Mouse (Mus musculus): ENCODE results near the gene H6pd. TPM values are rescaled to one million over a fixed set of nuclear protein-coding genes. Genes with fewer than 3 reads are reported as not detected.
A peak's percentile ranks its signal among the peaks of the same experiment; 100 is the strongest.

Gene H6pd
- total RNA-seq, 2 experiments from 2014 or later: 51.9 to 54.1 TPM

DNA sequence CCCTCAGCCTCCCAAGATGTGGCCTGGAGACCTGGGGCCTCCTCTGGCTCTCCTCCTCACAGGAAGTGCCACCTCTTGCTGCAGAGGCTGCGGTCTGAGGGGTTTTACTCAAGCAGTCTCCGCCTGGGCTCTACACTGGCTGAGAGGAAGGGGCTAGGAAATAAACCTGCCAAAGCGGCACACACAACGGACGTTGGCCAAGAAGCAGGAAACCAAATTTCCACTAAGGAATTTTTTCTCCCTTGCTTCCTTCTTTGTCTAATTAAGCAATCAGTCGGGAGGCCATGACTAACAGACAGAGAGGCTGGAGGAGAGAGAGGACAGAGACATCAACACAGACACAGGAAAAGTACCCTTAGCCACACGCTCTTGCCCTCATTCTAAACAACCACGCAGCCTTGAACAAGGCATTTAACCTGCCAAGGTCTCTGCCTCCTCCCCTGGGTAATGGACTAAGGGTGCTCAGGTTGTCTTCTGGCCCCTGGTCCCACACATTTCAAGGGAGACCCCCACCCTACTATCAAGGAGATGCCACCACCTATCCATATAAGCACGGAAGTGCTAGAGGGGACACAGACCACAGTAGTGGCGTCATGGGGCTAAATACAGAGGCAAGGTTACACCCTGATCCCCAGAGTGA lies 7.5 kb downstream of the H6pd start:
- intact Hi-C loops (cut with DNase I): no loop called here
- no peak for DNase-seq

- intact Hi-C loops (cut with DNase I): no loop called here
- DNase-seq: peak in 1 of 2 experiments; percentile 20
Measured at GRCm38 (mm10) chr4:149999931-150000555, 8.8 kb downstream of the H6pd start.

GRCm38 (mm10) chr4:149999510-149999900 lies 9.3 kb downstream of the H6pd start:
- intact Hi-C loops (cut with DNase I): no loop called here
- DNase-seq: peak in 1 of 2 experiments; percentile 30

DNA sequence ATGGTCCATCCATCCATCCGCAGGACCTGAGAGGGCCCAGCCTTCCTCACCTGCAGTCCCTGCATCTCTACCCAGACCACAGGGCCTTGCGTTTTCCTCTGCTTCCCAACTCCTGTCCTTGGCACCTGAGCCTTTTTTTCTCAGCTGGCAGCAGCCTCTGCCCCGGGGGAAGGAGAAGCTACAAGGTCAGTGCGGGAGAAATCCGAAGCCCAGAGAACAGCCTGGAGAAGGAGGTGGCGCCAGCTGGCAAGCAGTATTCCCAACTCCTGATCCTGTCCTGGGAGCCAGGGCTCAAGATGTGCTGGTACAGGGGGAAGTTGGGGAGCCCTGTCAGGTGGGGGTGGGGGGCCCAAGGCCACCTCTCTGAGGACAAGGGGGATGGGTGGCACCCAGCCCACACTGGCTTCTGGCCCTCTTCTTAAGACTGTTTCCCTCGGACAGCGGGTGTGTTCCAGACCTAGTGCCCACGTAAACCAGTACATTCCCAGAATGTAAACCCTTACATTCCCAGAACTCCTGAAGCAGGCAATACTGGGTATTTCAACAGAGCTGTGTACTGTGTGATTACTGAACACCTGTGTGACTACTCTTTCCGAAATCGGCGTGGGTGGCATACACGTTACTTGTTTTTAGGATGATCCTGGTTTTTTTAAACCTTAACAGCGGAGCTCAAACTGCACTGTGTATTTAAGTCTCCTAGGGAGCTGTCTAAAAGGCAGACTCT lies 9.9 kb downstream of the H6pd start:
- DNase-seq: peak; percentile 68 to 74
- intact Hi-C loops (cut with DNase I): no loop called here

- DNase-seq: peak; percentile 35 to 40
- intact Hi-C loops (cut with DNase I): no loop called here
Measured at GRCm38 (mm10) chr4:149997999-149998398, 10.8 kb downstream of the H6pd start.

- peak in 1 of 2 experiments; percentile 15 for DNase-seq
- intact Hi-C loops (cut with DNase I): no loop called here
Measured at GRCm38 (mm10) chr4:149996440-149996839, 12.4 kb downstream of the H6pd start.

- peak in 1 of 2 experiments; percentile 20 for DNase-seq
- intact Hi-C loops (cut with DNase I): no loop called here
Measured at GRCm38 (mm10) chr4:149995911-149996310, 12.9 kb downstream of the H6pd start.

- DNase-seq: no peak
- intact Hi-C loops (cut with DNase I): no loop called here
Measured at GRCm38 (mm10) chr4:149994218-149994617, 14.6 kb downstream of the H6pd start.

DNA sequence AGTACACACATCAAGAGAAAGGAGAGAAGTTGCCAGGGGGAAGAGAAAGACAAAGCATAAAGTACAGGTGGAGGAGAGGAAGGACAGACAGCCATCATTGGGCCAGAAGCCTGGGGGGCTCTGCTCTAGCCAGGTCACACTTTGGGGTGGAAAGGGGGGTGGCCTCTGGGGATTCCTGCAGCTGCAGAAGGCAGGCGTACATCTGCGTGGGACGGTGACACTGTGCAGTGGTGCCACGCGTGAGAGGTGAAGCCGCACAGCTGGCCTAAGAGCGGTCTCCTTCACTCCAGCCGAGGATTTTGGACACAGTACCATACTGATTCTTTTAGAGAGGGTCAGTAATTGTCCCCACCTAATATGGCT lies 16.2 kb downstream of the H6pd start:
- intact Hi-C loops (cut with DNase I): no loop called here
- DNase-seq: no peak

- intact Hi-C loops (cut with DNase I): no loop called here
- peak in 1 of 2 experiments; percentile 16 for DNase-seq
Measured at GRCm38 (mm10) chr4:149991755-149992669, 16.8 kb downstream of the H6pd start.

GRCm38 (mm10) chr4:149990954-149991633 lies 17.7 kb downstream of the H6pd start:
- no peak for DNase-seq
- intact Hi-C loops (cut with DNase I): no loop called here

DNA sequence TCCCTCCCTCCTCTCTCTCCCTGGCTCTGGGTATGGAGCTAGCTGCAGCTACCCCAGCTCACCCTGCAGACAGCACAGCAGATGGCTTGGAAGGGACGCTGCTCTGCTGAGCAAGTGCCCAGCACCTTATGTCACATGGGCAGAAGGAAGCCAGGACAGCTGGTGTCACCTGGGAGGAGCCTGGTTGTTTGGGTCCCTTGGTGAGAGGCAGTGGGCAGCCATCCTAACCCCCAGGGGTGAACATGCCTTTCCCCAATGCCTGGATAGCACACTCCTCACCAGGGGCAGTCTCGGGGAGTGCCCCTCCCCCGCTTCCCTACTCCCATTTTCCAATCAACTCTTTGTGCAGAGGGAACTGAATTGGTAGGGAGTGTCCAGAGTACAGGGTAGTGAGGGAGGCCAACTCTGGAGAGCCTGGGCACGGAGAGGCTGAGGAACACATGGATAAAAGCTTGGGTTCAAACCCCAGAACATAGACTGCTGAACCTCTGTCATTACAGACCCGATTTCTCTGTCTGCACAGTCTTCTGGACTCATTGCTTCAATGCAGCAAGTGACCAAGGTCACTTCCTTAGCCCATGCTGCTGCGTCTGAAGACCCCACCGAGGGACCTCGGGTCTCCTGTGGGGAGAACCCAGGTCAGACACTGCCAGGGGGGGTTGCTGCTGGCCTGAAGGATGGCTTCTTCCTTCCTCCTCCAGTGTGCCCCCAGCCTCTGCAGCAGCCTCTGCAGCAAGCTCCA lies 18.4 kb downstream of the H6pd start:
- peak; percentile 62 to 66 for DNase-seq
- intact Hi-C loops (cut with DNase I): no loop called here

GRCm38 (mm10) chr4:149988931-149989556 lies 19.8 kb downstream of the H6pd start:
- peak; percentile 76 to 88 for DNase-seq
- intact Hi-C loops (cut with DNase I): no loop called here

GRCm38 (mm10) chr4:149988301-149988700 lies 20.5 kb downstream of the H6pd start:
- no peak for DNase-seq
- intact Hi-C loops (cut with DNase I): no loop called here

DNA sequence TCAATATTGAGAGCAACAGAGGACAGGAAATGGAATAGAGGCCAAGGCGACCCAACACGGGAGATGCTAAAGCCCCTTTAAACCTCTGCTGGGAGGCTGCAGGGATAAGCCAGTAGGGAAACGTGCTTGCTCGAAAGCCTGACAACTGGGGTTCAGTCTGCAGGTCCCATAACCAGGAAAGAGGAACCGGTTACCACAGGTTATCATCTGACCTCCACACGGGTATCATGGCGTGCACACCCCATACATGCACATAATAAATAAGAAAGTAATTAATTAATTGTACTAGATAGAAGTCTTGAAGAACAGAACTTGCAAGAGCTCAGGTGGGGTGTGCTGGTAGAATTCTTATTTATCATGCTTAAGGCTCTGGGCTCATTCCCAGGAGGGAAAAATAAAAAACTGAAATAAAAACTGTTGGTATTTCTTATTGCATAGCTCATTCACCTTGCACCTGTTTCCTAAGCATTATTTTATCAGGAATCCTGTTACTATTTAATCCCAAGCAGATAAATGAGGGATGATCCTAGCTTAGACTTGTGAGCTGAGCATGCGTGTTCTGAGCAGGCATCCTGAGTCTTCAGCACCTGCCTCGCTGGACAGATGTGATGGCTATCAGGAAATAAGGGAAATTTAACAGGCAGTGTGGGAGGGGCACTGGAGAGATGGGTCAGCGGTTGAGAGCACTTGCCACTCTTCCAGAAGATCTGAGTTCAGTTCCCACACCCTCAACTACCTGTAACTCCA lies 22.0 kb downstream of the H6pd start:
- DNase-seq: no peak
- intact Hi-C loops (cut with DNase I): no loop called here

- intact Hi-C loops (cut with DNase I): no loop called here
- no peak for DNase-seq
Measured at GRCm38 (mm10) chr4:149983921-149984645, 24.7 kb downstream of the H6pd start.

- intact Hi-C loops (cut with DNase I): no loop called here
- no peak for DNase-seq
Measured at GRCm38 (mm10) chr4:149982154-149982553, 26.7 kb downstream of the H6pd start.

All from gastrocnemius, postnatal 36 days (tissue).